Mouse (Mus musculus): ENCODE measurements at regions not wholly inside any gene's neighbourhood (a gene's known extent, or its start where the extent isn't known, plus 50 kb on each side); places are given as distances from the start of the nearest gene placed in this dataset.

GRCm38 (mm10) chr1:144405724-144406123 lies 156.7 kb upstream of the Rgs1 start:
- no peak for DNase-seq
- ATAC-seq (ENCODE audit: insufficient read depth): no peak
- Histone ChIP-seq H3K9me3 (ENCODE audit: low read depth, low read length) (no peaks in the 10 kb centered on the region), H3K36me3 (ENCODE audit: insufficient read depth) (no peaks in the 10 kb centered on the region), H3K4me3 (ENCODE audit: low read depth, low read length) (no peak overlapping the region), H3K27me3 (ENCODE audit: insufficient read depth, low read length) (no peaks in the 10 kb centered on the region), H3K4me2 (no peak overlapping the region), H3K4me1 (ENCODE audit: insufficient read depth) (no peaks in the 10 kb centered on the region), H3K27ac (ENCODE audit: low read depth) (no peak overlapping the region), H3K9ac (no peak overlapping the region)
- TF ChIP-seq CTCF (IDR thresholded peaks at IDR 0.05; ENCODE audit: low read depth): no peak

- DNase-seq (no peak), ATAC-seq (ENCODE audit: insufficient read depth) (no peak)
- H3K4me2 ChIP-seq: no peak overlapping the region
- H3K4me3 ChIP-seq (ENCODE audit: low read depth, low read length): no peak overlapping the region
- WGBS: 61% methylated on average over 3 of the region's 3 CpGs
- H3K27me3 ChIP-seq (ENCODE audit: insufficient read depth, low read length): no peaks in the 10 kb centered on the region
- no peaks in the 10 kb centered on the region for H3K36me3 ChIP-seq (ENCODE audit: insufficient read depth)
- H3K9ac ChIP-seq: no peak overlapping the region
- no peaks in the 10 kb centered on the region for H3K9me3 ChIP-seq (ENCODE audit: low read depth, low read length)
- H3K4me1 ChIP-seq (ENCODE audit: insufficient read depth): no peaks in the 10 kb centered on the region
- no peak overlapping the region for H3K27ac ChIP-seq (ENCODE audit: low read depth)
- no peak for TF ChIP-seq CTCF (IDR thresholded peaks at IDR 0.05; ENCODE audit: low read depth)
Observed at GRCm38 (mm10) chr1:144405031-144405430, 156.0 kb upstream of the Rgs1 start.

- Histone ChIP-seq H3K27ac (ENCODE audit: low read depth) (no peak overlapping the region), H3K9me3 (ENCODE audit: low read depth, low read length) (no peaks in the 10 kb centered on the region), H3K4me3 (ENCODE audit: low read depth, low read length) (no peak overlapping the region), H3K36me3 (ENCODE audit: insufficient read depth) (no peaks in the 10 kb centered on the region), H3K4me2 (no peak overlapping the region), H3K27me3 (ENCODE audit: insufficient read depth, low read length) (no peaks in the 10 kb centered on the region), H3K4me1 (ENCODE audit: insufficient read depth) (no peaks in the 10 kb centered on the region), H3K9ac (no peak overlapping the region)
- WGBS: 47% methylated on average over 3 of the region's 3 CpGs
- no peak; the same call in 1 of the 2 replicates for ATAC-seq (ENCODE audit: insufficient read depth)
- TF ChIP-seq CTCF (IDR thresholded peaks at IDR 0.05; ENCODE audit: low read depth): peak; percentile 62
- peak; percentile 90 for DNase-seq
Observed at GRCm38 (mm10) chr1:144379991-144380594, 131.1 kb upstream of the Rgs1 start.

- Histone ChIP-seq H3K27ac (ENCODE audit: low read depth) (no peak overlapping the region), H3K4me3 (ENCODE audit: low read depth, low read length) (no peak overlapping the region), H3K36me3 (ENCODE audit: insufficient read depth) (no peaks in the 10 kb centered on the region), H3K4me1 (ENCODE audit: insufficient read depth) (no peaks in the 10 kb centered on the region), H3K27me3 (ENCODE audit: insufficient read depth, low read length) (no peaks in the 10 kb centered on the region), H3K9me3 (ENCODE audit: low read depth, low read length) (no peaks in the 10 kb centered on the region), H3K4me2 (no peak overlapping the region), H3K9ac (no peak overlapping the region)
- DNase-seq: no peak
- TF ChIP-seq CTCF (IDR thresholded peaks at IDR 0.05; ENCODE audit: low read depth): no peak
- ATAC-seq (ENCODE audit: insufficient read depth): no peak
Observed at GRCm38 (mm10) chr1:144374121-144374520, 125.1 kb upstream of the Rgs1 start.

GRCm38 (mm10) chr1:144367492-144367891 lies 118.5 kb upstream of the Rgs1 start:
- no peak for TF ChIP-seq CTCF (IDR thresholded peaks at IDR 0.05; ENCODE audit: low read depth)
- H3K9ac ChIP-seq: no peak overlapping the region
- ATAC-seq (ENCODE audit: insufficient read depth) (peak; percentile 69; the same call in 1 of the 2 replicates), DNase-seq (peak; percentile 81)
- no peaks in the 10 kb centered on the region for H3K9me3 ChIP-seq (ENCODE audit: low read depth, low read length)
- 42% methylated on average over 3 of the region's 3 CpGs for WGBS
- no peak overlapping the region for H3K4me2 ChIP-seq
- H3K27ac ChIP-seq (ENCODE audit: low read depth): no peak overlapping the region
- H3K4me3 ChIP-seq (ENCODE audit: low read depth, low read length): no peak overlapping the region
- H3K27me3 ChIP-seq (ENCODE audit: insufficient read depth, low read length): no peaks in the 10 kb centered on the region
- H3K4me1 ChIP-seq (ENCODE audit: insufficient read depth): no peaks in the 10 kb centered on the region
- no peaks in the 10 kb centered on the region for H3K36me3 ChIP-seq (ENCODE audit: insufficient read depth)

- Histone ChIP-seq H3K27ac (ENCODE audit: low read depth) (no peak overlapping the region), H3K9ac (no peak overlapping the region), H3K27me3 (ENCODE audit: insufficient read depth, low read length) (no peaks in the 10 kb centered on the region), H3K4me3 (ENCODE audit: low read depth, low read length) (no peak overlapping the region), H3K4me2 (no peak overlapping the region), H3K36me3 (ENCODE audit: insufficient read depth) (no peaks in the 10 kb centered on the region), H3K4me1 (ENCODE audit: insufficient read depth) (no peaks in the 10 kb centered on the region), H3K9me3 (ENCODE audit: low read depth, low read length) (no peaks in the 10 kb centered on the region)
- DNase-seq (no peak), ATAC-seq (ENCODE audit: insufficient read depth) (no peak)
- TF ChIP-seq CTCF (IDR thresholded peaks at IDR 0.05; ENCODE audit: low read depth): no peak
- 82% methylated on average over 4 of the region's 4 CpGs for WGBS
Observed at GRCm38 (mm10) chr1:144355560-144356310, 106.7 kb upstream of the Rgs1 start.

GRCm38 (mm10) chr1:144355041-144355440 lies 106.0 kb upstream of the Rgs1 start:
- TF ChIP-seq CTCF (IDR thresholded peaks at IDR 0.05; ENCODE audit: low read depth): no peak
- Histone ChIP-seq H3K4me1 (ENCODE audit: insufficient read depth) (no peaks in the 10 kb centered on the region), H3K9ac (no peak overlapping the region), H3K27ac (ENCODE audit: low read depth) (no peak overlapping the region), H3K27me3 (ENCODE audit: insufficient read depth, low read length) (no peaks in the 10 kb centered on the region), H3K4me2 (no peak overlapping the region), H3K9me3 (ENCODE audit: low read depth, low read length) (no peaks in the 10 kb centered on the region), H3K36me3 (ENCODE audit: insufficient read depth) (no peaks in the 10 kb centered on the region), H3K4me3 (ENCODE audit: low read depth, low read length) (no peak overlapping the region)
- DNase-seq (no peak), ATAC-seq (ENCODE audit: insufficient read depth) (no peak)
- WGBS: 79% methylated on average over 3 of the region's 3 CpGs

All from lung, embryonic 14.5 days (tissue).